In the genomic region with DNA sequence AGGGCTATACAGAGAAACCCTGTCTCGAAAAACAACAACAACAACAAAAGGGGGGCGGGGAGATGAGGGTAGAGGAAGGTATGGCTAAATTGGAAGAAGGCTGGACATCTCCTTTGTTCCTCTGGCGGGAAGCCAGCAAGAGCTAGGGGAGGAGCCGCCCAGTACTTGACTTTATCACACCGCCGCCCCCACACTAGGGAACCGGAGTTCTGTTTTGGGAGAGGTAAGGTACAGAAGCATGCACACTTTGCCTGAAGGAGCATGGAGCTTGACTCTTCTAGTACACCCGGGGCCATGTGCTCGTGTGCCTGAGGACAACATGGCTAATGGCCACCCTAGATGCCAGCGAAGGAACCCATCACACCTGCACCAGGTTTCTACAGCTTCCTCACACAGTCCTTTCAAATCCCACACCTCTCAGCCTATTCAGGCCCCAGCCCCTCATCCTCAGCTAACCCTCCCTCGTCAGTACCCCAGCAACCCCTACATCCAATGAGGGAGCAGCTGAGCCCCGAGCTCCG, we compare ENCODE assay signal across 9 mouse cellular contexts. TPM values are rescaled to one million over a fixed set of nuclear protein-coding genes. Genes with fewer than 3 reads are reported as not detected.
DNase-seq lines count a peak whose midpoint lies in the region; ATAC-seq lines count a peak whose summit lies in the region.
"Had no signal": no experiment of that assay in that cellular context is flagged by ENCODE, and none has a peak within 500 bp of the region (broad histone marks: within the 10 kb centered on the region; RNA-seq: fewer than 3 reads in every experiment).

No protein-coding gene starts in this region.

- no peaks in the 10 kb centered on the region for H3K9me3 ChIP-seq in heart, embryonic 12.5 days (replicated peaks)
- no peaks in the 10 kb centered on the region for H3K9me3 ChIP-seq in limb, embryonic 15.5 days

- whole genome bisulfite sequencing in heart, embryonic 12.5 days: 17% methylated on average over 13 of the region's 13 CpGs
- WGBS in limb, embryonic 15.5 days: 20% methylated on average over 13 of the region's 13 CpGs

- H3K27me3 ChIP-seq in heart, embryonic 12.5 days (replicated peaks): peaks cover 62% of the 10 kb centered on the region
- H3K27me3 ChIP-seq in limb, embryonic 15.5 days: peaks cover 30% of the 10 kb centered on the region

- peak overlapping the region; percentile 37 for H3K4me3 ChIP-seq in heart, embryonic 12.5 days
- H3K4me3 ChIP-seq in limb, embryonic 15.5 days: no peak overlapping the region

- peak overlapping the region; percentile 71 for H3K4me2 ChIP-seq in heart, embryonic 12.5 days
- peak overlapping the region; percentile 39 for H3K4me2 ChIP-seq in limb, embryonic 15.5 days

- ATAC-seq in heart, embryonic 12.5 days (ENCODE audit: insufficient number of reproducible peaks, low FRiP score): peak; percentile 68; the same call in 1 of the 2 replicates
- ATAC-seq in limb, embryonic 15.5 days (ENCODE audit: insufficient number of reproducible peaks, low FRiP score, low TSS enrichment, low read depth): no peak
- ATAC-seq: Patski had no signal

- DNase-seq in heart, adult 18-20 months: no peak
- DNase-seq in thymus, postnatal 4 days: peak; percentile 93
- DNase-seq in thymus, postnatal 10 days (ENCODE audit: low spot score in 2 of 2): no peak
- no peak for DNase-seq in ovary, postnatal 36 days (ENCODE audit: low spot score)
- no peak for DNase-seq in adrenal gland, postnatal 36 days
- no peak for DNase-seq in ovary, postnatal 14 days (ENCODE audit: low spot score)

- H3K27ac ChIP-seq in heart, embryonic 12.5 days (ENCODE audit: poor library complexity, severe bottlenecking): no peak overlapping the region
- no peak overlapping the region for H3K27ac ChIP-seq in limb, embryonic 15.5 days

- peaks cover 8% of the 10 kb centered on the region for H3K4me1 ChIP-seq in heart, embryonic 12.5 days (replicated peaks)
- H3K4me1 ChIP-seq in limb, embryonic 15.5 days: peaks cover 31% of the 10 kb centered on the region

- 0 out of 2 replicates have a peak overlapping the region, but pooled peaks have one; percentile 33 for H3K9ac ChIP-seq in heart, embryonic 12.5 days
- no peak overlapping the region for H3K9ac ChIP-seq in limb, embryonic 15.5 days

- H3K36me3 ChIP-seq in heart, embryonic 12.5 days: no peaks in the 10 kb centered on the region
- H3K36me3 ChIP-seq in limb, embryonic 15.5 days: no peaks in the 10 kb centered on the region

RNA-seq across cellular contexts. Expression of gene Cyp11a1, which starts 8.6 kb away (rescaled TPM):
- polyA plus RNA-seq in heart, embryonic 12.5 days (2016; fragmentation: Nextera tagmentation; extraction: Ambion mirVana): not detected in 2 replicates
- total RNA-seq in heart, adult 18-20 months (2021): not detected
- 10.9 and 12.0 TPM in 2 replicates for polyA plus RNA-seq in limb, embryonic 15.5 days (2015; fragmentation: Nextera tagmentation; extraction: Ambion mirVana)
- total RNA-seq in adrenal gland, postnatal 36 days (2021): 1,000 to 10,000 TPM; 6,616 to 8,202 TPM

RNA-seq across cellular contexts. Expression of gene Sema7a, which starts 57.7 kb away (rescaled TPM):
- polyA plus RNA-seq in heart, embryonic 12.5 days (2016; fragmentation: Nextera tagmentation; extraction: Ambion mirVana): 0.14 and 0.18 TPM in 2 replicates
- 10 to 100 TPM; 31.7 to 31.8 TPM for total RNA-seq in heart, adult 18-20 months (2021)
- polyA plus RNA-seq in limb, embryonic 15.5 days (2015; fragmentation: Nextera tagmentation; extraction: Ambion mirVana): 0.44 and 0.77 TPM in 2 replicates
- 10 to 100 TPM in 1 of 2 experiments, 1 to 10 TPM in 1; 7.5 to 22.3 TPM for total RNA-seq in adrenal gland, postnatal 36 days (2021)

Comparison
In these comparisons a context has a peak if more than half of its experiments do, and no peak if none do; other contexts are left out.
1. RNA of gene Cyp11a1, which starts 8.6 kb away (total RNA-seq): 6,616 to 8,202 TPM in adrenal gland, postnatal 36 days; not detected in heart, adult 18-20 months; every median in the first group is over 1,000 times any median in the second.